Mouse (Mus musculus) midbrain, embryonic 10.5 days (tissue): ENCODE results near the gene Gm10142. TPM values are rescaled to one million over a fixed set of nuclear protein-coding genes. Genes with fewer than 3 reads are reported as not detected.
"Not testable (repeated sequence)": the region's sequence is repeated elsewhere in the genome, so short reads cannot be mapped to it uniquely, and the experiment has no call there.

ENCODE experiments used
- DNase-seq: peaks from one replicate; pipeline ENCODE4 v3.0.0-alpha.2; 2017; ENCODE audit warnings: low spot score
- H3K27ac ChIP-seq: fragments of 300-500 bp; sonication (generic); replicated peaks from 2 replicates; pipeline ENCODE4 v1.5.1; 2016; ENCODE audit warnings: mild to moderate bottlenecking
- H3K27me3 ChIP-seq: fragments of 300-500 bp; sonication (generic); 2 replicates; pipeline ENCODE4 v1.6.1; 2016; ENCODE audit warnings: low read depth, mild to moderate bottlenecking; ENCODE audit not compliant: poor library complexity, severe bottlenecking
- H3K36me3 ChIP-seq: fragments of 300-500 bp; sonication (generic); 2 replicates; pipeline ENCODE4 v1.6.1; 2016; ENCODE audit warnings: mild to moderate bottlenecking, moderate library complexity
- H3K4me1 ChIP-seq: fragments of 300-500 bp; sonication (generic); 2 replicates; pipeline ENCODE4 v1.6.1; 2016
- H3K4me3 ChIP-seq: fragments of 300-500 bp; sonication (generic); 2 replicates; pipeline ENCODE4 v1.5.1; 2016; ENCODE audit warnings: mild to moderate bottlenecking, moderate library complexity
- H3K9me3 ChIP-seq: fragments of 300-500 bp; sonication (generic); replicated peaks from 2 replicates; pipeline ENCODE4 v1.6.1; 2016; ENCODE audit warnings: mild to moderate bottlenecking
- WGBS: fragments of 180-500 bp; shearing (Covaris S2); methylation state at CpG from one replicate; pipeline ENCODE4 v1.1.7; 2016; 5-methylcytosine and 5-hydroxymethylcytosine counted together
- polyA plus RNA-seq: library from polyadenylated mRNA; unstranded; fragments of >200 nt; fragmentation: Nextera tagmentation; extraction: Ambion mirVana; gene quantifications from 2 replicates; pipeline ENCODE4 v1.2.1, GENCODE M21; 2016

Gene Gm10142
- not detected in 2 replicates for polyA plus RNA-seq

DNA sequence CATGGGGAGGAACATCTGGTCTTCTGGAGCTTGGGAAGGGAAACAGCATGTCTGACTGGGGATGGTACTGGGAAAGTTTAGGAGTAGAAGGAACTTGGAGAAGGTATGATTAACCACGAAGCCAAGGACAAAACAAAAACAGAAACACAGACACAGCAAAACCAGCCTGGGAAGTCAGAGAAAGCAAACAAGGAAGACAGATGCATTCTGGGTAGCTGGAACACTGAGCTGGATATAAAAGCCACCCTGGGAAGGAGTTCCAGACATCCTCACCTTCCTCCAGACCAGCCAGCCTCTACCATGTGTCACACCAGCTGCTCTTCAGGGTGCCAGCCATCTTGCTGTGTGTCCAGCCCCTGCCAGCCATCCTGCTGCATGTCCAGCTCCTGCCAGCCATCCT lies at the start of gene Gm10142:
TSS of gene Gm10142 (plus strand) at position 301 of the 400 bp plus-strand sequence.
- H3K4me1 ChIP-seq, result no peaks in the 10 kb centered on the region
- DNase-seq, result no peak
- WGBS, result 89% methylated on average over 1 of the region's 1 CpGs

DNA sequence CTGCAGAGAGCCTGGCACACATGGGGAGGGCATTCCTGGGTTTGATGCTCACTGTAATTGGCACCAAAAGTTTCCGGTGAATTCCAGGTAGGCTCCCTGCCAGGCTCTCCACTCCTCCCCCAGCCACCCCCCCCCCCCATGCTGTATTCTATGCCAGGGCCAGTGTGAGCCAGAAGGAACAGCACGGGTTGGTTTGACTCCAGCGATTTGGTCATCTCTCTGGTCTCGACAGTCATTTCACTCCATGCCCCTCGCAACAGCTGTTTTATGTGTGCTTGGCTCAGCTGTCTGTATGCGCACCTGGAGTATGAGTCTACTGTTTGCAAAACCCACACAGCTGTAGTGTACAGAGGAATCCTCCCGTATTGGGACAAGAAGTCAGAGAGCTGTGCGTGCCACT lies 49.3 kb upstream of the Gm10142 start:
- no peak overlapping the region for H3K4me3 ChIP-seq
- H3K36me3 ChIP-seq, result no peaks in the 10 kb centered on the region
- no peaks in the 10 kb centered on the region; the same call in 1 of the 2 replicates for H3K9me3 ChIP-seq
- H3K27me3 ChIP-seq, result no peaks in the 10 kb centered on the region
- H3K4me1 ChIP-seq, result no peaks in the 10 kb centered on the region
- no peak overlapping the region for H3K27ac ChIP-seq
- 87% methylated on average over 8 of the region's 8 CpGs for WGBS
- no peak for DNase-seq

More for the DNA sequence above, at the start of gene Gm10142:
- Histone ChIP-seq H3K9me3 (no peaks in the 10 kb centered on the region; the same call in 1 of the 2 replicates), H3K4me3 (no peak within 1 kb of the TSS), H3K27ac (no peak within 1 kb of the TSS), H3K36me3 (no peaks in the 10 kb centered on the region), H3K27me3 (no peaks in the 10 kb centered on the region)

DNA sequence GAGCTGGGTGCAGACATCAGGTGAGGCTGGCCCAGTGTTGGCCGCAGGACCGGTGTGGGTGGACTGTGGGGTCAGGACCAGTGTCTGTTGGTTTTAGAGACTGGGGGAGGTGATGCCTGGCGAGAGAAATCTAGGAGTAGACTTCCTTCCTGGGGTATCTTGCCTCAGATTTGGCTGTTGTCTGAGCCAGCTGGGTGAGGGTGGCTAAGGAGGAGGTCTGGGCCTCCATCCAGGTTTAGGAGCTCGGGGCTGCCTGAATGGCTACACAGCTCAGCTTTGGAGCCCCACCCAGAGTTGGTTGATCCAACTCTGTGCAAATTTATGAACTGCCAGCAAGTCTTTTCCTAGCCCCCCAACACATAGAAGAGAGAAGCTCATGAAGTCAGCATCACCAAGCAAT lies 48.2 kb upstream of the Gm10142 start:
- no peaks in the 10 kb centered on the region for H3K36me3 ChIP-seq
- H3K27me3 ChIP-seq, result no peaks in the 10 kb centered on the region
- no peak for DNase-seq
- H3K4me1 ChIP-seq, result no peaks in the 10 kb centered on the region
- whole genome bisulfite sequencing, result 87% methylated on average over 4 of the region's 4 CpGs
- no peak overlapping the region for H3K27ac ChIP-seq
- no peak overlapping the region for H3K4me3 ChIP-seq
- H3K9me3 ChIP-seq, result no peaks in the 10 kb centered on the region

- no peak overlapping the region for H3K4me3 ChIP-seq
- WGBS, result 82% methylated on average over 4 of the region's 4 CpGs
- 0 out of 2 replicates have a peak overlapping the region, but pooled peaks have one; percentile 30 for H3K27ac ChIP-seq
- no peaks in the 10 kb centered on the region for H3K36me3 ChIP-seq
- peaks cover 8% of the 10 kb centered on the region for H3K27me3 ChIP-seq
- peaks cover 11% of the 10 kb centered on the region for H3K4me1 ChIP-seq
- no peak for DNase-seq
- no peaks in the 10 kb centered on the region for H3K9me3 ChIP-seq
These were observed 44.9 kb upstream of the Gm10142 start for GRCm38 (mm10) chr10:77670710-77671109.

GRCm38 (mm10) chr10:77671519-77671918 lies 44.1 kb upstream of the Gm10142 start:
- Histone ChIP-seq H3K36me3 (no peaks in the 10 kb centered on the region), H3K4me3 (no peak overlapping the region), H3K4me1 (peaks cover 11% of the 10 kb centered on the region), H3K27ac (no peak overlapping the region), H3K9me3 (no peaks in the 10 kb centered on the region), H3K27me3 (peaks cover 16% of the 10 kb centered on the region)
- 88% methylated on average over 4 of the region's 4 CpGs for WGBS
- DNase-seq, result no peak

GRCm38 (mm10) chr10:77673765-77674164 lies 41.8 kb upstream of the Gm10142 start:
- Histone ChIP-seq H3K36me3 (no peaks in the 10 kb centered on the region), H3K27me3 (peaks cover 39% of the 10 kb centered on the region), H3K4me3 (no peak overlapping the region), H3K27ac (no peak overlapping the region), H3K4me1 (peaks cover 25% of the 10 kb centered on the region), H3K9me3 (no peaks in the 10 kb centered on the region)
- no peak for DNase-seq
- WGBS, result 64% methylated on average over 13 of the region's 13 CpGs

DNA sequence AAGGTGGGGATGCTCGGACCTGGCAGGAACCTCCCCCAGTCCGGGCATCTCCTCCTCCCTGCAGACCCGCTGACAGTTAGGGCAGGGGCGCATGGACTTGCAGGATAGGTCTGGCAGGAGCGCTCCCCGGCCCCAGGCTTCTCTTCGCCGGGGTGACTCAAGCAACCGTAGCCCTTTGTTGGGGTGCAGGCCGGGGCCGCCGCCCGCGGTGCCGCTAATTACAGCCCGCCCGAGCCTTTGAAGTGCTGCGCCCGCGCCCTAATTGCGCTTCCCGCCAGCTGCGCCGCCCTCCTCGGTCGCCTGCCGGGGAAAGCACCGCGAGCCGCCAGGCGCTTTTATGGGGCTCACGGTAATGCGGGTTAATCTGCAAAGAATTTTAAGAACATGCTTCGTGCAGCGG lies 38.0 kb upstream of the Gm10142 start:
- peak; percentile 36 for DNase-seq
- H3K27me3 ChIP-seq, result peaks cover 50% of the 10 kb centered on the region
- H3K36me3 ChIP-seq, result no peaks in the 10 kb centered on the region
- H3K4me1 ChIP-seq, result peaks cover 25% of the 10 kb centered on the region
- WGBS, result under 1% methylated on average over 35 of the region's 35 CpGs
- H3K27ac ChIP-seq, result peak overlapping the region; percentile 55; the same call in 1 of the 2 replicates
- no peaks in the 10 kb centered on the region for H3K9me3 ChIP-seq
- peak overlapping the region; percentile 56 for H3K4me3 ChIP-seq

DNA sequence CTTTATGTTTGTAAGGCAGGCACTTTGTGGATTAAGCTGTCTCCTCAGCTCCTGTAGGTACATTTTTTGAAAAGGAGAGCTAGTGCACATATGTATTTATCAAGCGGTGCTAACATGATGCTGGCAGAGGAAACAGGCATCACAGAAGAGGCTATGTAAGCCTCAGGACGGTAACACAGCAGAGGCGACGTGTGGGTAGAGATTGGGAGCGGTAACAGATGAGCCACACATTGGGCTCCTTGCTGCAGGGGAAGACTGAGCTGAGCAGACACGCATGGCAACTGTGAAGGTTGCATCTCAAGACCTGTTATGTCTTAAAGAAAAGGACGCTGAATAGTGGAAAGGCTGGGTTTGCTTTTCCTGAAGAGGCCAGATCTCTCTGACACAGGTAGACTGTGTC lies 32.6 kb upstream of the Gm10142 start:
- WGBS, result 81% methylated on average over 7 of the region's 7 CpGs

DNA sequence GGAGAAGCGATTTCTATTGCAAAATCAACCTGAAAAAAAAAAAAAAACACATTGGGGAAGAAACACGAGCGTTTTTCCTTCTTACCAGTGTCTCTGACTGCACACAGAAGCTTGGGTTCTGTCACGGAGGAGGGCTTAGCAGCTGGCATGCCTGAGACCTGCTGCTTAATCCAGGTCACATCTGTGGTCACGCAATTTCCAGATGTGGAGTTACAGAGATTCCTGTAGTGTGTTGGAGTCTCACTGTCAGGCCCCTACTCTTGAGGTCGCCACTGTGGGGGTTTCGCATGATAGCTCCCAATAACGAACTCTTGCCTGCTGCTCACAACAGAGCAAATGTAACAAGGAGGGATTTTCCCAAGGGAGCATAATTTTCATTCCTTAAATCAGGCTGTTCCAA lies 31.4 kb upstream of the Gm10142 start:
- DNase-seq, result no peak
- 41% methylated on average over 8 of the region's 8 CpGs for WGBS
- Histone ChIP-seq H3K27me3 (peaks cover 73% of the 10 kb centered on the region), H3K9me3 (no peaks in the 10 kb centered on the region), H3K27ac (no peak overlapping the region), H3K36me3 (no peaks in the 10 kb centered on the region), H3K4me3 (no peak overlapping the region), H3K4me1 (peaks cover 31% of the 10 kb centered on the region)

More for the DNA sequence above, 32.6 kb upstream of the Gm10142 start:
- H3K4me3 ChIP-seq, result no peak overlapping the region
- no peaks in the 10 kb centered on the region for H3K36me3 ChIP-seq
- no peak overlapping the region for H3K27ac ChIP-seq
- DNase-seq, result no peak
- peaks cover 28% of the 10 kb centered on the region for H3K4me1 ChIP-seq
- peaks cover 73% of the 10 kb centered on the region for H3K27me3 ChIP-seq
- no peaks in the 10 kb centered on the region for H3K9me3 ChIP-seq

- no peak within 1 kb of the TSS for H3K4me3 ChIP-seq
- H3K4me1 ChIP-seq, result peaks cover 44% of the 10 kb centered on the region
- DNase-seq, result no peak
- no peaks in the 10 kb centered on the region for H3K36me3 ChIP-seq
- H3K27ac ChIP-seq, result no peak within 1 kb of the TSS
- H3K27me3 ChIP-seq, result peaks cover 68% of the 10 kb centered on the region
- no peaks in the 10 kb centered on the region for H3K9me3 ChIP-seq
- WGBS, result 4% methylated on average over 22 of the region's 22 CpGs
These were observed 29.5 kb upstream of the Gm10142 start, which contains the start of gene Tspear for GRCm38 (mm10) chr10:77685895-77686664. Gene Tspear, plus strand, starts transcription at chr10:77686569.

- DNase-seq, result no peak
- peaks cover 68% of the 10 kb centered on the region for H3K27me3 ChIP-seq
- H3K27ac ChIP-seq, result no peak overlapping the region
- no peak overlapping the region for H3K4me3 ChIP-seq
- WGBS, result 29% methylated on average over 10 of the region's 10 CpGs
- H3K36me3 ChIP-seq, result no peaks in the 10 kb centered on the region
- H3K4me1 ChIP-seq, result peaks cover 44% of the 10 kb centered on the region
- no peaks in the 10 kb centered on the region for H3K9me3 ChIP-seq
These were observed 28.6 kb upstream of the Gm10142 start for GRCm38 (mm10) chr10:77687021-77687420.

DNA sequence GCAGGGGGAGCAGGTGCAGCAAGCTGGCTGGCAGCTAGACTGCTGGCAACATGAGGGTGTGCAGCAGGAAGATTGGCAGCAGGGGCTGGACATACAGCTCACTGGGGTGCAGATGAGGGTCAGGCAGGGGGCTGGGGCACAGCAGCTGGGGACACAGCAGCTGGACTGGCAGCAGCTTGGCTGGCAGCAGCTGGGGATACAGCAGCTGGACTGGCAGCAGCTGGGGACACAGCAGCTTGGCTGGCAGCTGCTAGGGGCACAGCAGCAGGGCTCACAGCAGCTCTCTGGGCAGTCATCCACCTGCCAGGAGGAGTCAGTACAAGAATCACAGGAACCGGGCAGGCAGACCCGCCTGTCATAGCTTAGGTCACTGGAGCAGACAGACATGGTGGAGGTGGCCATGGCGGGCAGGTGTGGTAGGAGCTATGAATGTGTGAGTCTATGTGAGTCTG lies 25.2 kb upstream of the Gm10142 start, which contains the start of gene Gm19402:
TSS of gene Gm19402 (minus strand) at position 402 of the 452 bp plus-strand sequence.
- H3K27ac ChIP-seq, H3K36me3 ChIP-seq, DNase-seq, H3K9me3 ChIP-seq, H3K4me3 ChIP-seq: not testable (repeated sequence)
- 77% methylated on average over 3 of the region's 3 CpGs for WGBS
- peaks cover 34% of the 10 kb centered on the region for H3K4me1 ChIP-seq
- peaks cover 39% of the 10 kb centered on the region for H3K27me3 ChIP-seq

GRCm38 (mm10) chr10:77697133-77697532 lies 18.5 kb upstream of the Gm10142 start, which contains the start of gene Gm9508:
Gene Gm9508, minus strand, starts transcription at chr10:77697233.
- no peak for DNase-seq
- Histone ChIP-seq H3K36me3 (no peaks in the 10 kb centered on the region), H3K4me1 (peaks cover 2% of the 10 kb centered on the region; the same call in 1 of the 2 replicates), H3K27ac (no peak within 1 kb of the TSS), H3K9me3 (no peaks in the 10 kb centered on the region; the same call in 1 of the 2 replicates), H3K27me3 (no peaks in the 10 kb centered on the region), H3K4me3 (no peak within 1 kb of the TSS)
- WGBS, result 37% methylated on average over 4 of the region's 4 CpGs
